Mouse (Mus musculus): ENCODE measurements around the gene Arhgef26.

- TF ChIP-seq CTCF (IDR thresholded peaks at IDR 0.05; ENCODE audit: low read depth), result no peak
- no peak for TF ChIP-seq EP300 (IDR thresholded peaks at IDR 0.05; ENCODE audit: low read depth)
Observed at GRCm38 (mm10) chr3:62338854-62339515, 841 bp downstream of the Arhgef26 start.
